Mouse (Mus musculus): ENCODE data around the gene AL732309.1. TPM values are rescaled to one million over a fixed set of nuclear protein-coding genes. Genes with fewer than 3 reads are reported as not detected.

AL732309.1 gene
- polyA plus RNA-seq, 1 experiment from 2014 or later: 4.5 TPM

GRCm38 (mm10) chr2:25255284-25255779 is 8.7 kb upstream of the AL732309.1 start, which contains the start of gene Tmem203:
Gene Tmem203 (plus strand): TSS chr2:25255439.
- peak within 1 kb of the TSS; percentile 65 for H3K27ac ChIP-seq (replicated peaks; ENCODE audit: low read depth, low read length)
- peaks cover 10% of the 10 kb centered on the region; the same call in 1 of the 2 replicates for H3K4me1 ChIP-seq (ENCODE audit: control insufficient read depth, insufficient read depth, low read length)
- peak within 1 kb of the TSS; percentile 77 for H3K9ac ChIP-seq (ENCODE audit: low read depth, low read length)
- peak within 1 kb of the TSS; percentile 90 for H3K4me2 ChIP-seq (ENCODE audit: low read depth, low read length)
- H3K4me3 ChIP-seq (ENCODE audit: low read depth, low read length): peak within 1 kb of the TSS; percentile 78
- H3K27me3 ChIP-seq (replicated peaks; ENCODE audit: control insufficient read depth, insufficient read depth, low read length): no peaks in the 10 kb centered on the region
- DNase-seq (ENCODE audit: low spot score) (peak; percentile 92), ATAC-seq (ENCODE audit: low read depth) (peak; percentile 93)
- peaks cover 12% of the 10 kb centered on the region; the same call in 1 of the 2 replicates for H3K36me3 ChIP-seq (ENCODE audit: control insufficient read depth, insufficient read depth, low read length)
- 0% methylated on average over 20 of the region's 39 CpGs for WGBS
- H3K9me3 ChIP-seq (ENCODE audit: control insufficient read depth, low read length): no peaks in the 10 kb centered on the region

- Histone ChIP-seq H3K4me3 (ENCODE audit: low read depth, low read length) (no peak overlapping the region), H3K4me1 (ENCODE audit: control insufficient read depth, insufficient read depth, low read length) (peaks cover 10% of the 10 kb centered on the region; the same call in 1 of the 2 replicates), H3K27ac (replicated peaks; ENCODE audit: low read depth, low read length) (no peak overlapping the region), H3K27me3 (replicated peaks; ENCODE audit: control insufficient read depth, insufficient read depth, low read length) (no peaks in the 10 kb centered on the region), H3K36me3 (ENCODE audit: control insufficient read depth, insufficient read depth, low read length) (peaks cover 36% of the 10 kb centered on the region), H3K9ac (ENCODE audit: low read depth, low read length) (no peak overlapping the region), H3K9me3 (ENCODE audit: control insufficient read depth, low read length) (no peaks in the 10 kb centered on the region), H3K4me2 (ENCODE audit: low read depth, low read length) (no peak overlapping the region)
- no peak for ATAC-seq (ENCODE audit: low read depth)
- no peak for DNase-seq (ENCODE audit: low spot score)
- 76% methylated on average over 1 of the region's 1 CpGs for WGBS
Measured at GRCm38 (mm10) chr2:25252331-25252730, 5.7 kb upstream of the AL732309.1 start.

DNA sequence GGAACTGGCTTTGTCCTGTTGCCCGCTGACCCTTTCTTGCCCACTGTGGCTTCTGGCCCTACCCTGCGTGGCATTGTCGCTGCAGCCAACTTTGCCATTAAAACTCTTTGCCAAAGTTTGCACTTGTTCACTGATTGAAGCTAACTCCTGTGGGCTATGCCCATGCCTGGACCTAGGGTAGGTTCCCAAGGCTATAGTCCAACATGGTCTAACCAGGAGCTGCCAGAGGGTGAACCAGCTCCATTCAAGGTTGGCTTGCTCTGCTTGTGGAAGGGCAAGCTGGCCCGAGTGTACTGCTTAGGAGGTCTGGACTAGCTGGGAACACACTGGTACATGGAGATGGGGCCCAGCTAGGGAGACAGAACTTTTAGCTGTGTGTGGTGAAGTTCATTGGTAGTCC is 2.5 kb downstream of the AL732309.1 start:
- ATAC-seq (ENCODE audit: low read depth): no peak
- Histone ChIP-seq H3K4me1 (ENCODE audit: control insufficient read depth, insufficient read depth, low read length) (peaks cover 15% of the 10 kb centered on the region), H3K27ac (replicated peaks; ENCODE audit: low read depth, low read length) (no peak overlapping the region), H3K36me3 (ENCODE audit: control insufficient read depth, insufficient read depth, low read length) (peaks cover 22% of the 10 kb centered on the region), H3K27me3 (replicated peaks; ENCODE audit: control insufficient read depth, insufficient read depth, low read length) (peaks cover 13% of the 10 kb centered on the region), H3K4me2 (ENCODE audit: low read depth, low read length) (no peak overlapping the region), H3K4me3 (ENCODE audit: low read depth, low read length) (no peak overlapping the region), H3K9ac (ENCODE audit: low read depth, low read length) (no peak overlapping the region), H3K9me3 (ENCODE audit: control insufficient read depth, low read length) (no peaks in the 10 kb centered on the region)
- WGBS: 92% methylated on average over 4 of the region's 4 CpGs
- DNase-seq (ENCODE audit: low spot score): no peak

- H3K36me3 ChIP-seq (ENCODE audit: control insufficient read depth, insufficient read depth, low read length): peaks cover 14% of the 10 kb centered on the region; the same call in 1 of the 2 replicates
- no peak for DNase-seq (ENCODE audit: low spot score)
- ATAC-seq (ENCODE audit: low read depth): no peak
- peaks cover 15% of the 10 kb centered on the region for H3K4me1 ChIP-seq (ENCODE audit: control insufficient read depth, insufficient read depth, low read length)
- no peak overlapping the region for H3K27ac ChIP-seq (replicated peaks; ENCODE audit: low read depth, low read length)
- H3K4me2 ChIP-seq (ENCODE audit: low read depth, low read length): peak overlapping the region; percentile 96; the same call in 1 of the 2 replicates
- peaks cover 13% of the 10 kb centered on the region for H3K27me3 ChIP-seq (replicated peaks; ENCODE audit: control insufficient read depth, insufficient read depth, low read length)
- WGBS: 73% methylated on average over 7 of the region's 8 CpGs
- H3K9me3 ChIP-seq (ENCODE audit: control insufficient read depth, low read length): no peaks in the 10 kb centered on the region
- H3K4me3 ChIP-seq (ENCODE audit: low read depth, low read length): no peak overlapping the region
- no peak overlapping the region for H3K9ac ChIP-seq (ENCODE audit: low read depth, low read length)
Measured at GRCm38 (mm10) chr2:25243342-25243741, 3.3 kb downstream of the AL732309.1 start.

DNA sequence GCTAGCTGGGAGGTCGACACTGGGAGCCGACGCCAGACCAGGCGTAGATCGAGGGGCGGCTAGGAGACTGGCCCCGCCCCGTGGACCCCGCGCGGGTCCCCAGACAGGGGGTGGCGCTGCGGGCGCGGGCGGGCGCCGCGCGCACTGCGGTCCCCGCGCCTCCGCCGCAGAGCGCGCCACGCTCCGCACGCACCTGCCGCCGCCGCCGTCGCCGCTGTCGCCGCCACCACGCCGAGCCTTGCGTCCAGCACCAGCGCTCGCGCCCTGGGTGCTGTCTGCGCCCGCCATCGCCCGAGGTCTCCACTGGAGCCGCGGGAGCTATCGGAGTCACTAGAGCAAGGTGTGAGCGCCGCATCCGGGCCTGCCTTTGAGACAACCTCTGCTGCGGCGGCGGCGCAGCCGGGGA is 4.6 kb downstream of the AL732309.1 start, which contains the start of the genes Rnf208 and Cysrt1:
Gene Rnf208, plus strand, starts transcription at position 155 of the 406 bp plus-strand sequence.
Gene Cysrt1, minus strand, starts transcription at position 352 of the 406 bp plus-strand sequence.
- no peaks in the 10 kb centered on the region for H3K9me3 ChIP-seq (ENCODE audit: control insufficient read depth, low read length)
- peak within 1 kb of the TSS; percentile 65 for H3K9ac ChIP-seq (ENCODE audit: low read depth, low read length)
- peaks cover 13% of the 10 kb centered on the region for H3K27me3 ChIP-seq (replicated peaks; ENCODE audit: control insufficient read depth, insufficient read depth, low read length)
- H3K4me2 ChIP-seq (ENCODE audit: low read depth, low read length): peak within 1 kb of the TSS; percentile 96
- H3K27ac ChIP-seq (replicated peaks; ENCODE audit: low read depth, low read length): 0 out of 2 replicates have a peak within 1 kb of the TSS, but pooled peaks have one; percentile 25
- peak; percentile 24; the same call in 1 of the 2 replicates for ATAC-seq (ENCODE audit: low read depth)
- H3K4me3 ChIP-seq (ENCODE audit: low read depth, low read length): peak within 1 kb of the TSS; percentile 59
- 0% methylated on average over 1 of the region's 59 CpGs for WGBS
- DNase-seq (ENCODE audit: low spot score): no peak
- H3K4me1 ChIP-seq (ENCODE audit: control insufficient read depth, insufficient read depth, low read length): peaks cover 15% of the 10 kb centered on the region
- peaks cover 5% of the 10 kb centered on the region; the same call in 1 of the 2 replicates for H3K36me3 ChIP-seq (ENCODE audit: control insufficient read depth, insufficient read depth, low read length)

GRCm38 (mm10) chr2:25241438-25241775 is 5.3 kb downstream of the AL732309.1 start:
- H3K4me3 ChIP-seq (ENCODE audit: low read depth, low read length): peak overlapping the region; percentile 59
- ATAC-seq (ENCODE audit: low read depth): no peak
- peaks cover 13% of the 10 kb centered on the region for H3K27me3 ChIP-seq (replicated peaks; ENCODE audit: control insufficient read depth, insufficient read depth, low read length)
- H3K4me2 ChIP-seq (ENCODE audit: low read depth, low read length): peak overlapping the region; percentile 96
- no peaks in the 10 kb centered on the region for H3K9me3 ChIP-seq (ENCODE audit: control insufficient read depth, low read length)
- H3K4me1 ChIP-seq (ENCODE audit: control insufficient read depth, insufficient read depth, low read length): peaks cover 15% of the 10 kb centered on the region
- peaks cover 4% of the 10 kb centered on the region; the same call in 1 of the 2 replicates for H3K36me3 ChIP-seq (ENCODE audit: control insufficient read depth, insufficient read depth, low read length)
- no peak overlapping the region for H3K9ac ChIP-seq (ENCODE audit: low read depth, low read length)
- WGBS: 13% methylated on average over 6 of the region's 6 CpGs
- no peak overlapping the region for H3K27ac ChIP-seq (replicated peaks; ENCODE audit: low read depth, low read length)
- no peak for DNase-seq (ENCODE audit: low spot score)

DNA sequence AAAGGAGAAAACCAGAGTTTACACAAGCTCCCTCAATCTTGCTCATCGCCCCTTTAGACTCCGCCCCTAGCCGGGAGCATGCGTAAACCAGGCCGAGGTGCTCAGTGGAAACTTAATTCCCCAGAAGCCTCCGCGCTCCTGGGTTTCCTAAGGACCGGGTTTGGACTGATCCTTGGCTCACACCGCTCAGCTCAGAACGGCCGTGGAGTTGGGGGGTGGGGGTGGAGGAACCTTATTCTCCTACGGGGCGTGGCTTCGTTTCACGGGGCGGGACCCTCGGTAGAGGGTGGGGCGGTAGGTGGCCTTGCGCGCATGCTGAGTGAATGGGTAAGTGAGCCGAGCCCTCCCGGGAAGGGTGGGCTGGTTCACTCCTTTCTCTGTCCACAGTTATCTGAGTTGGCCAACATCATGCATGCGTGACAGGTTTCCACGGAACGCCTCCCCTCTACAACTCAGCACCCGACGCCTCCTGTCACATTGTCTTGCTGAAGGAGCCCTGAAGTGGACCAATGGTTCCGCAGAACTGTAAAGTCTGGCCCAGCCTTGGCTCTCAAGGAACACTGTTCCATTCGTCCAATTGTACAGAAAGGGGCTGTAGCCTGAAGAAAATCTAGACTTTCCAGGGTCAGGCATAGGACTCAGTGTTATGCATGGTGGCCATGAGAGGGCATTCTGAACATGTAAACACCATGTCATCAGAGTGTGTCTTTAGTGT is 5.8 kb downstream of the AL732309.1 start:
- WGBS: 1% methylated on average over 23 of the region's 29 CpGs
- Histone ChIP-seq H3K27me3 (replicated peaks; ENCODE audit: control insufficient read depth, insufficient read depth, low read length) (peaks cover 13% of the 10 kb centered on the region), H3K4me1 (ENCODE audit: control insufficient read depth, insufficient read depth, low read length) (peaks cover 15% of the 10 kb centered on the region), H3K4me2 (ENCODE audit: low read depth, low read length) (peak overlapping the region; percentile 96), H3K27ac (replicated peaks; ENCODE audit: low read depth, low read length) (peak overlapping the region; percentile 42), H3K9me3 (ENCODE audit: control insufficient read depth, low read length) (no peaks in the 10 kb centered on the region), H3K36me3 (ENCODE audit: control insufficient read depth, insufficient read depth, low read length) (no peaks in the 10 kb centered on the region), H3K9ac (ENCODE audit: low read depth, low read length) (peak overlapping the region; percentile 34; the same call in 1 of the 2 replicates), H3K4me3 (ENCODE audit: low read depth, low read length) (peak overlapping the region; percentile 59)
- peak; percentile 94 for DNase-seq (ENCODE audit: low spot score)
- peak; percentile 90 for ATAC-seq (ENCODE audit: low read depth)

GRCm38 (mm10) chr2:25240310-25240709 is 6.4 kb downstream of the AL732309.1 start:
- peaks cover 13% of the 10 kb centered on the region for H3K27me3 ChIP-seq (replicated peaks; ENCODE audit: control insufficient read depth, insufficient read depth, low read length)
- no peaks in the 10 kb centered on the region for H3K36me3 ChIP-seq (ENCODE audit: control insufficient read depth, insufficient read depth, low read length)
- H3K9ac ChIP-seq (ENCODE audit: low read depth, low read length): peak overlapping the region; percentile 34; the same call in 1 of the 2 replicates
- peak overlapping the region; percentile 42 for H3K27ac ChIP-seq (replicated peaks; ENCODE audit: low read depth, low read length)
- DNase-seq (ENCODE audit: low spot score): no peak
- peaks cover 15% of the 10 kb centered on the region for H3K4me1 ChIP-seq (ENCODE audit: control insufficient read depth, insufficient read depth, low read length)
- no peaks in the 10 kb centered on the region for H3K9me3 ChIP-seq (ENCODE audit: control insufficient read depth, low read length)
- H3K4me2 ChIP-seq (ENCODE audit: low read depth, low read length): peak overlapping the region; percentile 96
- WGBS: 53% methylated on average over 8 of the region's 8 CpGs
- peak; percentile 4; the same call in 1 of the 2 replicates for ATAC-seq (ENCODE audit: low read depth)
- H3K4me3 ChIP-seq (ENCODE audit: low read depth, low read length): peak overlapping the region; percentile 59
